Mouse (Mus musculus): Measurements from ENCODE around the gene Ate1.

- TF ChIP-seq POLR2A (IDR thresholded peaks at IDR 0.05; ENCODE audit: insufficient read depth, low read length), result no peak
- TF ChIP-seq CTCF (IDR thresholded peaks at IDR 0.05; ENCODE audit: low read depth, low read length), result no peak
- TF ChIP-seq EP300 (IDR thresholded peaks at IDR 0.05; ENCODE audit: insufficient read depth, low read depth, low read length), result no peak
Measured at GRCm38 (mm10) chr7:130563880-130564279, 43.7 kb upstream of the Ate1 start.
